Mouse (Mus musculus): Measurements from ENCODE around the gene Kazn.

DNA sequence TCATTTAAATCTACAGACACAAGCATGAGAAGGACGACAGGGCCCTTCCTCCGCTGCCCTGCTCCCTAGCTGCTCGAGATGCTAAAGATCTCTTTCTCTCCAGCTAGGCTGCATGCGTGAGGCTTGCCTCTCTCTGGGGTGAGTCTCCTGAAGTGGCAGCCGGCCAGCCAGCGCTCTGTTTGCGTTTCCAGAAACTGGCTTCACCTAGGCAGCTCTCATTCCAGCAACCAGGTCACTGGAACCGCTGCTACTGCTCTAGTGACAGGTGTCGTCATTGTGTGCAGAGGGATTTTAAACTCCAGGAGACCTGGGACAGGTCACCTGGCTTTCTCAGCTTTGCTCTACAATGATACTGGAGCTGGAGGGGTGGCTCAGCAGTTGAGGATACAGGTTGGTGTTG is 76.5 kb downstream of the Kazn start:
- TF ChIP-seq CTCF (IDR thresholded peaks at IDR 0.05; ENCODE audit: control insufficient read depth, insufficient read depth, insufficient read length) (no peak), MYOD1 (IDR thresholded peaks at IDR 0.05; ENCODE audit: control insufficient read depth, insufficient read length, low read depth) (no peak), CEBPB (IDR thresholded peaks at IDR 0.05; ENCODE audit: low read depth) (no peak), MYOG (IDR thresholded peaks at IDR 0.05; ENCODE audit: control insufficient read depth, extremely low read depth, insufficient read length) (no peak), MAX (IDR thresholded peaks at IDR 0.05) (no peak), USF1 (IDR thresholded peaks at IDR 0.05; ENCODE audit: low read depth) (no peak)

All from C2C12 (cell line).